8 mouse cellular contexts compared by ENCODE assay signal in the genomic region with DNA sequence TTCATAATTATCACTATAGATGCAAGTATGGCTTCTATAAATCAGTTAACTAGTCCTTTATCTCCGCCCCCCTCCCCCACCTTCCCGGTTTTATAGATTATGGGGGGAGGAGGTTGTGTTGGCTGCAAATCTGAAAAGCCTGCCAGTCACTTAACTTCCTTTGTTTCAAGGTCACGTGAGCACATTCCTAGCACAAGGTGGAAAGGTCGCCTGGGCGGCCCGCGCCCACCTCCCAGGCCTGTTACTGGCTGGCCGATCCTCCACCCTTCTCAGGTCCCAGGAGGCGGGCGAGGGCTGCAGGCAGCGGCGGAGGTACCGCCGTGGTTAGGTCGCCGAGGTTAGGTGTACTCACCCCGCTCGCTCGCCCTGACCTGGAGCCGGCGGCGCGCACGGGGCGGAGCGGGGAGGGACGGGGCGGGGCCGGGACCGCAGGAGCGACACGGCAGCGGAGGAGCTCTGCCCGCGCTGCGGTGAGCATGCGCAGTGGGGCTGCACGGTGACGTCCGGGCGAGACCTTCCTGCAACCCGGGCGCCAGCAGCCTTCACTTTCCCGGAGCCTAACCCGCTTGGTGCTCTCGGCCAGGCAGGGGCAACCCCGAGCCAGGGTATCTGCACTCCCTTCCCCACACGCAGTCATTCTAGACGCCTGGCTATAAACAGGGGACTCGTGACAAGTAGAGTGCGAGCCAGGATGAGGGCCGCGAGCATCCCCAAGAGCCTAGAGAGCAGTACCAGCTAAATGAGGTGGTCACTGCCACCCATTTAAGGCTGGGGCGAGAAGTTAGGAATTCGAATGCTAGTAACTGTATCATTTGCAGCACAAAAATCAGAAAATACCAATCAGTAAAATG. TPM values are rescaled to one million over a fixed set of nuclear protein-coding genes. Genes with fewer than 3 reads are reported as not detected.
DNase-seq lines count a peak whose midpoint lies in the region; ATAC-seq and TF ChIP-seq lines count a peak whose summit lies in the region.

Gene Atg10 (minus strand): TSS at position 382 of the 851 bp plus-strand sequence.

- peak within 1 kb of the TSS; percentile 72 for H3K9ac ChIP-seq in embryonic facial prominence, embryonic 15.5 days
- H3K9ac ChIP-seq in kidney, embryonic 14.5 days (ENCODE audit: low read depth, low read length), result peak within 1 kb of the TSS; percentile 79
- peak within 1 kb of the TSS; percentile 58 for H3K9ac ChIP-seq in limb, embryonic 15.5 days

- H3K36me3 ChIP-seq in embryonic facial prominence, embryonic 15.5 days, result no peaks in the 10 kb centered on the region
- H3K36me3 ChIP-seq in kidney, embryonic 14.5 days (ENCODE audit: control insufficient read depth, insufficient read depth, low read length), result no peaks in the 10 kb centered on the region
- no peaks in the 10 kb centered on the region for H3K36me3 ChIP-seq in limb, embryonic 15.5 days

- under 1% methylated on average over 55 of the region's 55 CpGs for WGBS in bone marrow, adult 2 months
- under 1% methylated on average over 55 of the region's 55 CpGs for WGBS in embryonic facial prominence, embryonic 15.5 days
- WGBS in kidney, embryonic 14.5 days, result 1% methylated on average over 55 of the region's 55 CpGs
- under 1% methylated on average over 52 of the region's 55 CpGs for WGBS in limb, embryonic 15.5 days

- no peaks in the 10 kb centered on the region for H3K9me3 ChIP-seq in embryonic facial prominence, embryonic 15.5 days (replicated peaks)
- no peaks in the 10 kb centered on the region for H3K9me3 ChIP-seq in kidney, embryonic 14.5 days (ENCODE audit: control insufficient read depth, low read length)
- no peaks in the 10 kb centered on the region for H3K9me3 ChIP-seq in limb, embryonic 15.5 days

- no peaks in the 10 kb centered on the region for H3K27me3 ChIP-seq in embryonic facial prominence, embryonic 15.5 days
- no peaks in the 10 kb centered on the region for H3K27me3 ChIP-seq in kidney, embryonic 14.5 days (ENCODE audit: control insufficient read depth, insufficient read depth, low read length)
- H3K27me3 ChIP-seq in limb, embryonic 15.5 days, result no peaks in the 10 kb centered on the region

- no peak for TF ChIP-seq CTCF in bone marrow, adult 2 months (IDR thresholded peaks at IDR 0.05; ENCODE audit: control insufficient read depth, insufficient read depth, low read length)

- H3K4me3 ChIP-seq in bone marrow, adult 2 months (replicated peaks; ENCODE audit: control insufficient read depth, low read depth, low read length), result peak within 1 kb of the TSS; percentile 73
- H3K4me3 ChIP-seq in embryonic facial prominence, embryonic 15.5 days (replicated peaks), result peak within 1 kb of the TSS; percentile 78
- H3K4me3 ChIP-seq in kidney, embryonic 14.5 days (ENCODE audit: low read length), result peak within 1 kb of the TSS; percentile 59
- H3K4me3 ChIP-seq in limb, embryonic 15.5 days, result peak within 1 kb of the TSS; percentile 72

- H3K27ac ChIP-seq in bone marrow, adult 2 months (ENCODE audit: control insufficient read depth, insufficient read depth, low read depth, low read length, poor library complexity), result peak within 1 kb of the TSS; percentile 91
- H3K27ac ChIP-seq in embryonic facial prominence, embryonic 15.5 days (replicated peaks), result peak within 1 kb of the TSS; percentile 93
- H3K27ac ChIP-seq in kidney, embryonic 14.5 days (ENCODE audit: low read depth, low read length), result peak within 1 kb of the TSS; percentile 92
- H3K27ac ChIP-seq in limb, embryonic 15.5 days, result peak within 1 kb of the TSS; percentile 95

- H3K4me1 ChIP-seq in bone marrow, adult 2 months (ENCODE audit: control insufficient read depth, insufficient read depth, low read length), result no peaks in the 10 kb centered on the region
- H3K4me1 ChIP-seq in embryonic facial prominence, embryonic 15.5 days, result peaks cover 12% of the 10 kb centered on the region; the same call in 1 of the 2 replicates
- H3K4me1 ChIP-seq in kidney, embryonic 14.5 days (ENCODE audit: control insufficient read depth, insufficient read depth, low read length), result 0 out of 2 replicates have a peak, but pooled peaks cover 5% of the 10 kb centered on the region
- peaks cover 8% of the 10 kb centered on the region; the same call in 1 of the 2 replicates for H3K4me1 ChIP-seq in limb, embryonic 15.5 days

- peak within 1 kb of the TSS; percentile 63 for H3K4me2 ChIP-seq in embryonic facial prominence, embryonic 15.5 days (replicated peaks)
- H3K4me2 ChIP-seq in kidney, embryonic 14.5 days (replicated peaks; ENCODE audit: low read depth, low read length), result peak within 1 kb of the TSS; percentile 56
- H3K4me2 ChIP-seq in limb, embryonic 15.5 days, result peak within 1 kb of the TSS; percentile 45

- peak; percentile 91 for DNase-seq in 416B (ENCODE audit: low read depth)
- peak; percentile 93 to 95 for DNase-seq in heart, adult 9 months (ENCODE audit: low spot score in 2 of 2)
- DNase-seq in monocyte, adult 2 months (ENCODE audit: low read depth in 1 of 2, low spot score in 2 of 2), result peak; percentile 74 to 87
- DNase-seq in spleen, postnatal 36 days (ENCODE audit: low spot score in 2 of 2), result peak; percentile 93

- TF ChIP-seq POLR2A in bone marrow, adult 2 months (IDR thresholded peaks at IDR 0.05; ENCODE audit: borderline replicate concordance, control insufficient read depth, low read depth, low read length), result peak; percentile 79; the same call in 1 of the 2 replicates

- ATAC-seq in embryonic facial prominence, embryonic 15.5 days (ENCODE audit: insufficient number of reproducible peaks, low FRiP score, low TSS enrichment, low read depth), result peak; percentile 98
- peak; percentile 98 for ATAC-seq in kidney, embryonic 14.5 days (ENCODE audit: low FRiP score, low TSS enrichment)
- peak; percentile 92 for ATAC-seq in limb, embryonic 15.5 days (ENCODE audit: insufficient number of reproducible peaks, low FRiP score, low TSS enrichment, low read depth)

RNA-seq across cellular contexts. Expression of gene Atg10, which starts in this region (rescaled TPM):
- polyA plus RNA-seq in bone marrow, adult 2 months (2011; ENCODE audit: insufficient read depth, insufficient read length, low replicate concordance, missing spikeins), result 3.2 and 3.5 TPM in 2 replicates
- 17.6 and 19.6 TPM in 2 replicates for polyA plus RNA-seq in embryonic facial prominence, embryonic 15.5 days (2015; fragmentation: Nextera tagmentation; extraction: Ambion mirVana)
- 15.3 and 16.9 TPM in 2 replicates for polyA plus RNA-seq in kidney, embryonic 14.5 days (2014; fragmentation: Nextera tagmentation; extraction: Ambion mirVana)
- 15.4 and 17.8 TPM in 2 replicates for polyA plus RNA-seq in limb, embryonic 15.5 days (2015; fragmentation: Nextera tagmentation; extraction: Ambion mirVana)

Comparison
In these comparisons a context has a peak if more than half of its experiments do, and no peak if none do; other contexts are left out.
1. Peak in every context shown above with its lines: DNase-seq, ATAC-seq, H3K4me3 ChIP-seq and H3K27ac ChIP-seq.